Mouse (Mus musculus) MEL (cell line): Measurements from ENCODE around the gene Hkdc1. TPM values are rescaled to one million over a fixed set of nuclear protein-coding genes. Genes with fewer than 3 reads are reported as not detected.

ENCODE experiments used
- DNase-seq: peaks from one replicate; pipeline ENCODE4 v3.0.0; 2011; ENCODE audit warnings: low read depth, low spot score
- H3K27ac ChIP-seq: 2 replicates; pipeline ENCODE4 v1.5.1; 2012; ENCODE audit warnings: low read depth, mild to moderate bottlenecking, control low read depth, low read length, moderate library complexity; ENCODE audit not compliant: control insufficient read depth
- H3K27me3 ChIP-seq, 2 experiments: fragments of 150-350 bp in 1 of 2; sonication (generic) in 1 of 2; 2 replicates each; pipeline ENCODE4 v1.6.1; 2012; ENCODE audit warnings: low read length in 2 of 2, mild to moderate bottlenecking in 2 of 2, improper control_type of control experiment in 1 of 2, moderate library complexity in 1 of 2; ENCODE audit not compliant: insufficient read depth in 2 of 2, control insufficient read depth in 1 of 2
- H3K36me3 ChIP-seq, 2 experiments: 2 replicates each; pipeline ENCODE4 v1.6.1; 2012 to 2014; ENCODE audit warnings: low read length in 2 of 2, improper control_type of control experiment in 1 of 2, inconsistent platforms in 1 of 2, mild to moderate bottlenecking in 1 of 2; ENCODE audit not compliant: insufficient read depth in 2 of 2, control insufficient read depth in 1 of 2
- H3K4me1 ChIP-seq, 2 experiments: fragments of 150-350 bp in 1 of 2; sonication (generic) in 1 of 2; 2 replicates each; pipeline ENCODE4 v1.6.1; 2012; ENCODE audit warnings: low read length in 2 of 2, improper control_type of control experiment in 1 of 2, mild to moderate bottlenecking in 1 of 2; ENCODE audit not compliant: insufficient read depth in 2 of 2, control insufficient read depth in 1 of 2
- H3K4me3 ChIP-seq, 2 experiments: fragments of 150-350 bp in 1 of 2; sonication (generic) in 1 of 2; 2 replicates each; pipeline ENCODE4 v1.5.1; 2012; ENCODE audit warnings: low read depth in 2 of 2, low read length in 2 of 2, mild to moderate bottlenecking in 2 of 2, moderate library complexity in 2 of 2, control low read depth in 1 of 2, improper control_type of control experiment in 1 of 2; ENCODE audit not compliant: control insufficient read depth in 1 of 2, insufficient read depth in 1 of 2
- H3K79me2 ChIP-seq: 2 replicates; pipeline ENCODE4 v1.6.1; 2012; ENCODE audit warnings: mild to moderate bottlenecking, low read length, moderate library complexity; ENCODE audit not compliant: control insufficient read depth, poor library complexity, insufficient read depth
- H3K9ac ChIP-seq: 2 replicates; pipeline ENCODE4 v1.6.1; 2012; ENCODE audit warnings: low read depth, mild to moderate bottlenecking, control low read depth, low read length, moderate library complexity; ENCODE audit not compliant: control insufficient read depth, poor library complexity, severe bottlenecking
- H3K9me3 ChIP-seq: fragments of 150-350 bp; sonication (generic); replicated peaks from 2 replicates; pipeline ENCODE4 v1.6.1; 2012; ENCODE audit warnings: mild to moderate bottlenecking, low read length, improper control_type of control experiment, moderate library complexity; ENCODE audit not compliant: insufficient read depth
- BHLHE40 ChIP-seq: IDR thresholded peaks from 2 replicates; pipeline ENCODE4 v1.6.1; 2012; ENCODE audit warnings: low read depth, mild to moderate bottlenecking, inconsistent platforms, low read length, improper control_type of control experiment, borderline replicate concordance
- EP300 ChIP-seq, 2 experiments: IDR thresholded peaks; 2 replicates each; pipeline ENCODE4 v1.6.1; 2011; ENCODE audit warnings: improper control_type of control experiment in 2 of 2, low read length in 2 of 2, low read depth in 1 of 2, mild to moderate bottlenecking in 1 of 2
- ETS1 ChIP-seq: IDR thresholded peaks from 2 replicates; pipeline ENCODE4 v1.6.1; 2012; ENCODE audit warnings: low read depth, mild to moderate bottlenecking, inconsistent platforms, low read length, improper control_type of control experiment, moderate library complexity
- GATA1 ChIP-seq: IDR thresholded peaks from 2 replicates; pipeline ENCODE4 v1.6.1; 2011; ENCODE audit warnings: low read depth, low read length, improper control_type of control experiment
- MAZ ChIP-seq: IDR thresholded peaks from 2 replicates; pipeline ENCODE4 v1.6.1; 2012; ENCODE audit warnings: low read depth, mild to moderate bottlenecking, inconsistent platforms, low read length, improper control_type of control experiment
- MXI1 ChIP-seq: IDR thresholded peaks from 2 replicates; pipeline ENCODE4 v1.6.1; 2011; ENCODE audit warnings: mild to moderate bottlenecking, low read depth, low read length, improper control_type of control experiment
- RCOR1 ChIP-seq: IDR thresholded peaks from 2 replicates; pipeline ENCODE4 v1.6.1; 2012; ENCODE audit warnings: low read depth, mild to moderate bottlenecking, inconsistent platforms, low read length, improper control_type of control experiment
- SIN3A ChIP-seq: IDR thresholded peaks from 2 replicates; pipeline ENCODE4 v1.6.1; 2012; ENCODE audit warnings: low read length, improper control_type of control experiment, inconsistent platforms
- SMC3 ChIP-seq: IDR thresholded peaks from 2 replicates; pipeline ENCODE4 v1.6.1; 2011; ENCODE audit warnings: low read depth, low read length, improper control_type of control experiment
- TAL1 ChIP-seq: IDR thresholded peaks from 2 replicates; pipeline ENCODE4 v1.6.1; 2012; ENCODE audit warnings: mild to moderate bottlenecking, inconsistent platforms, low read length, moderate library complexity, mixed read lengths
- TBP ChIP-seq: IDR thresholded peaks from 2 replicates; pipeline ENCODE4 v1.8.0; 2011; ENCODE audit warnings: low read depth, low read length, improper control_type of control experiment
- UBTF ChIP-seq: IDR thresholded peaks from 2 replicates; pipeline ENCODE4 v1.6.1; 2012; ENCODE audit warnings: low read depth, mild to moderate bottlenecking, inconsistent platforms, low read length, improper control_type of control experiment, moderate library complexity, borderline replicate concordance; ENCODE audit not compliant: insufficient read depth
- ZKSCAN1 ChIP-seq: IDR thresholded peaks from 2 replicates; pipeline ENCODE4 v1.6.1; 2012; ENCODE audit warnings: low read depth, mild to moderate bottlenecking, inconsistent platforms, low read length, improper control_type of control experiment, moderate library complexity
- polyA plus RNA-seq, 2 experiments: library from polyadenylated mRNA; stranded (reverse) in 1 of 2; unstranded in 1 of 2; fragments of >175 nt in 1 of 2; fragments of >200 nt in 1 of 2; gene quantifications; 2 replicates each; pipeline versions ENCODE4 v1.2.1 to v1.2.4; 2012; ENCODE audit warnings: low replicate concordance in 2 of 2, low read depth in 1 of 2; ENCODE audit not compliant: insufficient read length in 2 of 2, insufficient read depth in 1 of 2, missing spikeins in 1 of 2
- total RNA-seq: library from RNA; depleted of rRNA; stranded (reverse); fragments of 300-350 nt; gene quantifications from 2 replicates; pipeline ENCODE4 v1.2.3, GENCODE M21; 2012

Hkdc1 gene
- total and polyA plus RNA-seq, 3 experiments = 0.38 to 0.42 TPM; not detected in 1

GRCm38 (mm10) chr10:62412906-62413605 lies 9.2 kb downstream of the Hkdc1 start:
- Histone ChIP-seq H3K79me2 (no peaks in the 10 kb centered on the region), H3K9me3 (no peaks in the 10 kb centered on the region), H3K27ac (peak overlapping the region; percentile 76), H3K36me3 (peaks cover 0 to 20% of the 10 kb centered on the region in 2 experiments; a peak in 2 of 4 replicates), H3K27me3 (no peaks in the 10 kb centered on the region), H3K4me1 (peaks cover 5 to 42% of the 10 kb centered on the region in 2 experiments), H3K9ac (peak overlapping the region; percentile 31), H3K4me3 (peak overlapping the region; percentile 21 to 22; a peak in 2 of 4 replicates)
- DNase-seq = peak; percentile 68
- TF ChIP-seq RCOR1 (peak; percentile 75), SMC3 (no peak), MXI1 (no peak), EP300 (IDR thresholded peaks at IDR 0.05; ENCODE audit: low read depth in 1 of 2, low read length in 2 of 2) (peak; percentile 14 to 51; a peak in 1 of 4 replicates), GATA1 (peak; percentile 79), UBTF (no peak), ETS1 (peak; percentile 40; the same call in 1 of the 2 replicates), TAL1 (peak; percentile 24; the same call in 1 of the 2 replicates), BHLHE40 (peak; percentile 23; the same call in 1 of the 2 replicates), TBP (no peak), MAZ (peak; percentile 52; the same call in 1 of the 2 replicates)

DNA sequence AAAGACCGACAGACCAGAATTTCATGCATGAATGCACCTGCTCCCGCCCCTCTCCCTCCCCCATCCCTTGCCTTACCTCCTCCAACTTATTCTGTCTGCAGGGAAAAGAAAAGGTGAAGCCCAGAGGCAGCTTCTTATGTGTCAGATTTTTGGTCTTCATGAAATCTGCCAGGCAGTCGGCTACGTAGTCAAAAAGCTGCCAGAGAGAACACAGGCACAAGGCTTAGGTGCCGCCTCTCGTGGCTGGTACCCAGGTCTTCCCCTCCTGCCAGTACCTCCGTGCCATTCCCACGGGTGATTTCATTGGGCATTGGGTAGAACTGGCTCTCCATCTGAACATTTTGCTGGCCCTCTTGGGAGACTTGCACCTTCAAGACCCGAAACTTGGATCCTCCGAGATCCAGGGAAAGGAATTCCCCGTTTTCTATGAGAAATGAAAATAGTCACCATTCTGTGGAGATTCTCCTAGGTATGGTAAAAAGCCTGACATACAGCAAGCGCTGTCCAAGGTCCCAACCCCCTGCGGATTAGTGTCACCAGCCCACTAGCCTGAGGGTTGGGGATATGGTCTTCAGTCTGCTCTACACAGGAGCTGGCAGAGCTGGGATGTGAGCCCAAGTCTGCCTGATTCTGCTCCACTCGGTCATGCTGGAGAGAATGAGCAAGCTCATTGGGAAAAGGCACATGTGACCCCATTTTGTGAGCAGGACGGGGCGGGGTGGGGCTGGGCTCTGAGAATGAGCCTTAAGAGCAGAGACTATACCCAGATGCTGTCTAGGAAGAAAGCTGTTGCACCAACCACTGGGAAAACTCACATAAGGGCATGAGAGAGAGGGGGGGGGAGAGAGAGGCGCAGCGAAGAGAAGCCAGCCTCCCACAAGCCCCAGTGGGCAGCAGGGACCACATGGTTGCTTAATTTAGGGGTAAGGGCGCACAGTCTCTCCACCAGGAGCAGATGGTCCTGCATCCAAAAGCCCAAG lies 10.6 kb downstream of the Hkdc1 start:
- peak; percentile 53 for DNase-seq
- no peak for TF ChIP-seq ZKSCAN1
- TF ChIP-seq SIN3A = peak; percentile 58

More for the DNA sequence above, 10.6 kb downstream of the Hkdc1 start:
- H3K36me3 ChIP-seq = peaks cover 0 to 16% of the 10 kb centered on the region in 2 experiments; a peak in 2 of 4 replicates
- no peaks in the 10 kb centered on the region for H3K9me3 ChIP-seq
- no peak overlapping the region for H3K9ac ChIP-seq
- H3K27me3 ChIP-seq = no peaks in the 10 kb centered on the region
- no peaks in the 10 kb centered on the region for H3K79me2 ChIP-seq
- H3K27ac ChIP-seq = no peak overlapping the region
- no peak overlapping the region for H3K4me3 ChIP-seq
- H3K4me1 ChIP-seq = peaks cover 2 to 33% of the 10 kb centered on the region in 2 experiments; a peak in 3 of 4 replicates
